Mouse (Mus musculus): ENCODE results near the gene Glo1. TPM values are rescaled to one million over a fixed set of nuclear protein-coding genes. Genes with fewer than 3 reads are reported as not detected.

The Glo1 gene
- polyA plus RNA-seq, 1 experiment from 2014 or later = 242 TPM

DNA sequence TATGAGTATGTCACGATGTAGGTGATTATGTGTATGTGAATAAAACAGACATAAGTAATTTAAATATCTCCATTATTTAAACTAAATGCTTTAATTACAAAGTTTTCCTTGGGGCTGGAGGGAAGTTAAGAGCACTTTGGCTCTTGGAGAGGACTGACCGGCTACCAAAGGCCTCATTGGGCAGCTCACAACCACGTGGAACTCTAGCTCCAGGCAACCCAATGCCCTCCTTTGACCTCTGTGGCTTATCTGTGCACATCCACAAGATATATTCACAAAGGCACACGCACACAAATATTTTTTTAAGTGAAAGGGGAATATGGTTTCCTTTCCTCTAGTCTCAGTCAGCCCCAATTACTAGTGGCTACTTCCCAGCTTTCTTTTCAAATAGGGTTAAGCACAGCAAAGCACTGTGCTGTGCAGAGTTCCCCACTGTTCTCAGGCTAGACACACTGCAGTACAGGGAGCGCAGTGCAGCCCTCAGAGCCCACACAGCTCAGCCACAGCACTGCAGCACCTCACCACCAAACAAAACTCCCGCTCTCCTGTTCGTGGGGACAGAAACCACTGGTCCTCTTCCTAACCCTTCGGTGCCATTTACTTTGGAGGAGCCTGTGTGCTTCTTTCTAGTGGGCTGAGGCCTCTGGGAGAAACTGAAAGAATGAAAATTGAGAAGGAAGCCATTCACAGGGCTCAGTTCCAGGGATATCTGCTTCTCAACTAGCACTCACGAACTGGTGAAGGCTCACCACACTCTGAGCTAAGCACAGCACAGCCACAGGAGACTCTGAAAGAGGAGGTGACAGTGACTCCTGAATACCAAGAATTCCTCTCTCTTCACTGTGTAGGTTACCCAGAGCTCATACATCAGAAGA lies 76.5 kb downstream of the Glo1 start:
- H3K4me1 ChIP-seq (ENCODE audit: control insufficient read depth, insufficient read depth, low read length) = 0 out of 2 replicates have a peak, but pooled peaks cover 3% of the 10 kb centered on the region
- H3K4me3 ChIP-seq (ENCODE audit: low read length) = no peak overlapping the region
- no peaks in the 10 kb centered on the region for H3K27me3 ChIP-seq (ENCODE audit: control insufficient read depth, insufficient read depth, low read length)
- H3K9me3 ChIP-seq (ENCODE audit: control insufficient read depth, low read length) = no peaks in the 10 kb centered on the region
- ATAC-seq (ENCODE audit: low FRiP score, low TSS enrichment) = no peak
- no peak overlapping the region for H3K4me2 ChIP-seq (replicated peaks; ENCODE audit: low read depth, low read length)
- no peaks in the 10 kb centered on the region for H3K36me3 ChIP-seq (ENCODE audit: control insufficient read depth, insufficient read depth, low read length)
- no peak overlapping the region for H3K9ac ChIP-seq (ENCODE audit: low read depth, low read length)
- WGBS = 57% methylated on average over 9 of the region's 9 CpGs
- H3K27ac ChIP-seq (ENCODE audit: low read depth, low read length) = no peak overlapping the region

- no peak overlapping the region for H3K9ac ChIP-seq (ENCODE audit: low read depth, low read length)
- H3K4me1 ChIP-seq (ENCODE audit: control insufficient read depth, insufficient read depth, low read length) = peaks cover 9% of the 10 kb centered on the region; the same call in 1 of the 2 replicates
- H3K9me3 ChIP-seq (ENCODE audit: control insufficient read depth, low read length) = no peaks in the 10 kb centered on the region
- peak; percentile 57; the same call in 1 of the 2 replicates for ATAC-seq (ENCODE audit: low FRiP score, low TSS enrichment)
- H3K27me3 ChIP-seq (ENCODE audit: control insufficient read depth, insufficient read depth, low read length) = no peaks in the 10 kb centered on the region
- peak overlapping the region; percentile 37; the same call in 1 of the 2 replicates for H3K27ac ChIP-seq (ENCODE audit: low read depth, low read length)
- no peak overlapping the region for H3K4me3 ChIP-seq (ENCODE audit: low read length)
- no peak overlapping the region; the same call in 1 of the 2 replicates for H3K4me2 ChIP-seq (replicated peaks; ENCODE audit: low read depth, low read length)
- H3K36me3 ChIP-seq (ENCODE audit: control insufficient read depth, insufficient read depth, low read length) = no peaks in the 10 kb centered on the region
- 9% methylated on average over 8 of the region's 8 CpGs for WGBS
Observed at GRCm38 (mm10) chr17:30539098-30539497, 87.6 kb downstream of the Glo1 start.

DNA sequence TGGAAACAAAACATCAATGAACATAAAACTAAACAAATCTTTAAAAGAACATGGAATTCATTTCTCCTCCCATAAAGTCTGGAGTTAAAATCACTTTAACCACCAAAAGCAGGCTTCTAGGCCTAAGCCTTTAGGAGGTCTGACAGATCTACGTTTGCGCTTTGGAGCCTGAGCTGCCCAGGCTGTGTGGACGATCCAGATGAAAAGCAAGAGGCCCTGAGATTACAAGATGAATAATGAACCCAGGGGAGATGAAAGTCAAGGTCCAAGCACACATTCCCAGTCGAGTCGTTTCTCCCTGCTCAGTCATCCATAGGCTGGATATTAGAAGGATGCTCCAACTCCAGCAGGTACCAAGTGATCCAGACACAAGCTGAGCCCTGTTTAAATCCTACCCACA lies 90.0 kb downstream of the Glo1 start:
- Histone ChIP-seq H3K4me1 (ENCODE audit: control insufficient read depth, insufficient read depth, low read length) (peaks cover 9% of the 10 kb centered on the region; the same call in 1 of the 2 replicates), H3K4me3 (ENCODE audit: low read length) (no peak overlapping the region), H3K9me3 (ENCODE audit: control insufficient read depth, low read length) (no peaks in the 10 kb centered on the region), H3K36me3 (ENCODE audit: control insufficient read depth, insufficient read depth, low read length) (no peaks in the 10 kb centered on the region), H3K4me2 (replicated peaks; ENCODE audit: low read depth, low read length) (no peak overlapping the region), H3K27ac (ENCODE audit: low read depth, low read length) (no peak overlapping the region), H3K27me3 (ENCODE audit: control insufficient read depth, insufficient read depth, low read length) (no peaks in the 10 kb centered on the region), H3K9ac (ENCODE audit: low read depth, low read length) (no peak overlapping the region)
- no peak for ATAC-seq (ENCODE audit: low FRiP score, low TSS enrichment)
- WGBS = 35% methylated on average over 5 of the region's 5 CpGs

Other genes with a start within 250 kb of the Glo1 start
- gene Btbd9, start 50.4 kb downstream of the Glo1 start, polyA plus RNA-seq (2014; fragmentation: Nextera tagmentation; extraction: Ambion mirVana) = 34.1 and 52.5 TPM in 2 replicates
- gene Dnah8, start 2.5 kb downstream of the Glo1 start, polyA plus RNA-seq (2014; fragmentation: Nextera tagmentation; extraction: Ambion mirVana) = 0.57 and 0.61 TPM in 2 replicates

Data from kidney, embryonic 14.5 days (tissue).